Mouse (Mus musculus) lung, embryonic 15.5 days (tissue): Measurements from ENCODE around the gene Treml2. TPM values are rescaled to one million over a fixed set of nuclear protein-coding genes. Genes with fewer than 3 reads are reported as not detected.
A peak's percentile ranks its signal among the peaks of the same experiment; 100 is the strongest.

Source experiments
- ATAC-seq: fragments of 200-750 bp; cut with Nextera tagmentation; 2 replicates; pipeline ENCODE4 v1.8.0; 2017; ENCODE audit warnings: moderate number of reproducible peaks, borderline replicate concordance; ENCODE audit not compliant: low FRiP score, low TSS enrichment; ENCODE audit errors: extremely low read depth
- H3K27ac ChIP-seq: fragments of 300-500 bp; sonication (generic); 2 replicates; pipeline ENCODE4 v1.5.1; 2015; ENCODE audit warnings: moderate library complexity, mild to moderate bottlenecking, inconsistent platforms
- H3K27me3 ChIP-seq: fragments of 300-500 bp; sonication (generic); 2 replicates; pipeline ENCODE4 v1.6.1; 2015; ENCODE audit warnings: inconsistent platforms
- H3K36me3 ChIP-seq: fragments of 300-500 bp; sonication (generic); 2 replicates; pipeline ENCODE4 v1.6.1; 2015; ENCODE audit warnings: inconsistent platforms
- H3K4me1 ChIP-seq: fragments of 300-500 bp; sonication (generic); 2 replicates; pipeline ENCODE4 v1.6.1; 2015; ENCODE audit warnings: inconsistent platforms
- H3K4me2 ChIP-seq: fragments of 300-500 bp; sonication (generic); 2 replicates; pipeline ENCODE4 v1.6.1; 2015; ENCODE audit warnings: inconsistent platforms, mild to moderate bottlenecking, moderate library complexity
- H3K4me3 ChIP-seq: fragments of 300-500 bp; sonication (generic); 2 replicates; pipeline ENCODE4 v1.5.1; 2015; ENCODE audit warnings: mild to moderate bottlenecking, inconsistent platforms
- H3K9ac ChIP-seq: fragments of 300-500 bp; sonication (generic); 2 replicates; pipeline ENCODE4 v1.6.1; 2015; ENCODE audit warnings: inconsistent platforms
- H3K9me3 ChIP-seq: fragments of 300-500 bp; sonication (generic); 2 replicates; pipeline ENCODE4 v1.6.1; 2016; ENCODE audit warnings: inconsistent platforms
- WGBS: fragments of 180-500 bp; shearing (Covaris S2); methylation state at CpG from one replicate; pipeline ENCODE4 v1.1.7; 2015; 5-methylcytosine and 5-hydroxymethylcytosine counted together
- polyA plus RNA-seq: library from polyadenylated mRNA; unstranded; fragments of >200 nt; fragmentation: Nextera tagmentation; extraction: Ambion mirVana; gene quantifications from 2 replicates; pipeline ENCODE4 v1.2.1, GENCODE M21; 2015

Gene Treml2
- polyA plus RNA-seq, 1 experiment from 2014 or later, result 0.62 TPM

- no peak overlapping the region for H3K4me3 ChIP-seq
- no peak overlapping the region for H3K9ac ChIP-seq
- no peaks in the 10 kb centered on the region for H3K4me1 ChIP-seq
- no peaks in the 10 kb centered on the region for H3K27me3 ChIP-seq
- H3K36me3 ChIP-seq, result no peaks in the 10 kb centered on the region
- no peak overlapping the region for H3K4me2 ChIP-seq
- 42% methylated on average over 5 of the region's 5 CpGs for WGBS
- no peak for ATAC-seq
- H3K9me3 ChIP-seq, result no peaks in the 10 kb centered on the region
- no peak overlapping the region for H3K27ac ChIP-seq
These were observed 27.1 kb upstream of the Treml2 start for GRCm38 (mm10) chr17:48272158-48272557.

DNA sequence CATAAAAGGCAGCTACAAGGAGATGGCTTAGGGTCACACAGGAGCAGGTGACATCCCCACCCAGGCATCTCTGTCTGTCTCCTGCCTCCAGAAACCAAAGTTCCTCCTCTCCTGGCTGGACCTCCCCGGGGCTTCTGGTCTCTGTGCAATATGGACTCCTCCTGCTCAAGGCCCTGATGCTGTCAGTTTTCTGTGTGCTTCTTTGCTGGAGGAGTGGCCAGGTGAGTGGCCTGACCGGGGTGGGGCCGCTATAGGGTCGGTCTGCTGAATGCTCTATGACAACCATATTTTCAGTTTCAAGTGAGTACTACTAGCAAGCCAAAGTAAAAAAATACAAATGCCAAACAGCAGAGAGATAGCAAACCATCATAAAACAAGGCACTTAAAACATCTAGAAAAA, 26.7 kb upstream of the Treml2 start:
- WGBS, result 84% methylated on average over 4 of the region's 4 CpGs
- no peaks in the 10 kb centered on the region for H3K4me1 ChIP-seq
- H3K27me3 ChIP-seq, result no peaks in the 10 kb centered on the region
- H3K4me3 ChIP-seq, result no peak overlapping the region
- no peak overlapping the region for H3K27ac ChIP-seq
- H3K36me3 ChIP-seq, result no peaks in the 10 kb centered on the region
- H3K9ac ChIP-seq, result no peak overlapping the region
- no peak for ATAC-seq
- H3K4me2 ChIP-seq, result no peak overlapping the region
- H3K9me3 ChIP-seq, result no peaks in the 10 kb centered on the region

- no peaks in the 10 kb centered on the region for H3K4me1 ChIP-seq
- H3K4me3 ChIP-seq, result no peak overlapping the region
- H3K27me3 ChIP-seq, result no peaks in the 10 kb centered on the region
- H3K36me3 ChIP-seq, result no peaks in the 10 kb centered on the region
- ATAC-seq, result no peak
- H3K27ac ChIP-seq, result no peak overlapping the region
- no peak overlapping the region for H3K9ac ChIP-seq
- H3K4me2 ChIP-seq, result no peak overlapping the region
- 69% methylated on average over 4 of the region's 4 CpGs for WGBS
- H3K9me3 ChIP-seq, result no peaks in the 10 kb centered on the region
These were observed 25.2 kb upstream of the Treml2 start for GRCm38 (mm10) chr17:48274098-48274497.

- no peak overlapping the region for H3K4me2 ChIP-seq
- H3K9me3 ChIP-seq, result no peaks in the 10 kb centered on the region
- 36% methylated on average over 6 of the region's 6 CpGs for WGBS
- no peaks in the 10 kb centered on the region for H3K27me3 ChIP-seq
- no peaks in the 10 kb centered on the region for H3K4me1 ChIP-seq
- no peaks in the 10 kb centered on the region for H3K36me3 ChIP-seq
- H3K27ac ChIP-seq, result no peak overlapping the region
- H3K9ac ChIP-seq, result no peak overlapping the region
- H3K4me3 ChIP-seq, result no peak overlapping the region
- 0 out of 2 replicates have a peak, but pooled peaks have one; percentile 31 for ATAC-seq
These were observed 24.4 kb upstream of the Treml2 start for GRCm38 (mm10) chr17:48274885-48275284.

- Histone ChIP-seq H3K4me3 (no peak overlapping the region), H3K9ac (no peak overlapping the region), H3K36me3 (no peaks in the 10 kb centered on the region), H3K4me2 (no peak overlapping the region), H3K9me3 (no peaks in the 10 kb centered on the region), H3K27me3 (no peaks in the 10 kb centered on the region), H3K27ac (no peak overlapping the region), H3K4me1 (no peaks in the 10 kb centered on the region)
- WGBS, result 54% methylated on average over 7 of the region's 7 CpGs
- no peak for ATAC-seq
These were observed 23.6 kb upstream of the Treml2 start for GRCm38 (mm10) chr17:48275736-48276135.

DNA sequence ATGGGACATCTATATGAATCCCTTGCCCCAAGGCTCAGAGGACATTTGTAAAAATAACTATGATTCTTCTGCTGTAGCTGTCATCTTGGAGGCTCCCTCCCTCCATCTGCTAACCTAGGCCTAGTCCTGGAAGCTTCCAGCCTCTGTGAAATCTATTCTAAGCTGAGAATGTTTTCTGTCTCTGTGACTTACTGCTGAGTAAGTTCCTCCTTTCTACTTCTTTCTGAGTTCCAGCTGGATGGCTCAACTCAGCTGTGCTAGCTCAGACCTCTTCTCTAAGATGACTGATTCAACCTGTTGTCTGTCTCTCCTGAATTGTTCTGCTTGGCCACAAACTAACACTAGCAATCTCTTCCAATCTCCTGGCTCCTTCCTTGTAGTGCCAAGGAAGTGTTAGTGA, 20.9 kb upstream of the Treml2 start:
- H3K9me3 ChIP-seq, result no peaks in the 10 kb centered on the region
- H3K4me2 ChIP-seq, result no peak overlapping the region
- ATAC-seq, result no peak

GRCm38 (mm10) chr17:48279002-48279401, 20.3 kb upstream of the Treml2 start:
- Histone ChIP-seq H3K27ac (no peak overlapping the region), H3K4me2 (no peak overlapping the region), H3K36me3 (no peaks in the 10 kb centered on the region), H3K4me3 (no peak overlapping the region), H3K9me3 (no peaks in the 10 kb centered on the region), H3K9ac (no peak overlapping the region), H3K27me3 (no peaks in the 10 kb centered on the region), H3K4me1 (no peaks in the 10 kb centered on the region)
- WGBS, result 69% methylated on average over 4 of the region's 4 CpGs
- no peak for ATAC-seq

More for the DNA sequence above, 20.9 kb upstream of the Treml2 start:
- no peaks in the 10 kb centered on the region for H3K27me3 ChIP-seq
- no peaks in the 10 kb centered on the region for H3K4me1 ChIP-seq
- no peak overlapping the region for H3K27ac ChIP-seq
- H3K9ac ChIP-seq, result no peak overlapping the region
- H3K36me3 ChIP-seq, result no peaks in the 10 kb centered on the region
- no peak overlapping the region for H3K4me3 ChIP-seq

DNA sequence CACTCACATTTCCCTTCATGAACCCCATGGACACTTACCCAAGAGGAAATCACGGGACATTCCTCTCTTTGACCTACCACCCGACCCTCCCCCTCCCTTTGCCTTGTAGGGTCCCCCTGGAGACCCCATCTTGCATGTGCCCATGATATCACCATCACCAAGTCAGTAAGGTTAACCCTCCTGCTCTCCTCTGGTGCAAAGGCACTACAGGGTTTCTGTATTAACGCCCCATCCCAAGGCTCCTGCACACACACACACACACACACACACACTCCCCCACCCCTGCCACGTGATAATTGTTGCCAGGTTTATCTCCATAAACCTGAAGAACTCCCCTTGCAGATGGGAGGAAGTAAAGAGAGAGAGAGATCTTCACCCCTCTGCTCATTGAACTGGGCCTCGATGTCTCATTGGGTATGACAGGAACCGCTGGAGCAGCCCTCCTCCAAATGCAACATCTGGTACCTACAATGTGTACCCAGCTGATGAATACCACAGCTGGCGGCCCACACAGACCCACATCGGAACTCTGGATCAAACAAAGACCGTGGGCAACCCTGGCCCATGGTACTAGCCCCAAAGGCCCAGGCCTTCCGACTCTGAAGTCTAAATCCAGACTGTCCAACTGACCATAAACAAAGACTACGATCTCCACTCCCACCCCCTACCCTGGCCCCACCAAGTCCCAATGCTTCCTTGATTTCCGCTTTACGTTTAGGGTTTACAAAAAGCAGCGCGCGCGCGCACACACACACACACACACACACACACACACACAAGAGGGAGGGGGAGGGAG, 18.2 kb upstream of the Treml2 start:
- Histone ChIP-seq H3K27ac (no peak overlapping the region), H3K9me3 (no peaks in the 10 kb centered on the region), H3K27me3 (no peaks in the 10 kb centered on the region), H3K4me3 (peak overlapping the region; percentile 29), H3K9ac (no peak overlapping the region), H3K4me2 (peak overlapping the region; percentile 52), H3K36me3 (no peaks in the 10 kb centered on the region), H3K4me1 (no peaks in the 10 kb centered on the region)
- ATAC-seq, result peak; percentile 67
- 22% methylated on average over 18 of the region's 18 CpGs for WGBS

DNA sequence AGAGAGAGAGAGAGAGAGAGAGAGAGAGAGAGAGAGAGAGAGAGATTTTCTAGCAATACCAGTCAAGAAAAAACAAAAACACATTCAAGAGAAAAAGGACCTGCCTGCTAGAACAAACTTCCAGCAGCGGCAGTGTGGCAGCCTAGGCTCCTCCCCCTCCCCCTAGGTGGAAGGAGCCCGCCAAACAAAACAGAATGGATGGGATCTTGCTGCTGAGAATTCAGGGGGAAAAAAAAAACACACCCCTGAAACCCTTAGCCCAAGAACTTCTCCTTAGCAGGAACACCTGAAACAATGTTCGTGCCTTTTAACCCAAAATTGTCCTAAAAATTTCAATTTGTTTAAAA, 17.6 kb upstream of the Treml2 start:
- no peaks in the 10 kb centered on the region for H3K4me1 ChIP-seq
- H3K27me3 ChIP-seq, result no peaks in the 10 kb centered on the region
- peak overlapping the region; percentile 29 for H3K4me3 ChIP-seq
- no peaks in the 10 kb centered on the region for H3K36me3 ChIP-seq
- no peak for ATAC-seq
- H3K9ac ChIP-seq, result no peak overlapping the region
- WGBS, result 1% methylated on average over 3 of the region's 3 CpGs
- peak overlapping the region; percentile 52 for H3K4me2 ChIP-seq
- no peak overlapping the region for H3K27ac ChIP-seq
- no peaks in the 10 kb centered on the region for H3K9me3 ChIP-seq

GRCm38 (mm10) chr17:48286765-48287164, 12.5 kb upstream of the Treml2 start:
- Histone ChIP-seq H3K4me1 (no peaks in the 10 kb centered on the region), H3K36me3 (no peaks in the 10 kb centered on the region), H3K4me2 (no peak overlapping the region), H3K4me3 (no peak overlapping the region), H3K27me3 (no peaks in the 10 kb centered on the region), H3K27ac (no peak overlapping the region), H3K9ac (no peak overlapping the region), H3K9me3 (no peaks in the 10 kb centered on the region)
- WGBS, result 50% methylated on average over 1 of the region's 1 CpGs
- ATAC-seq, result no peak

DNA sequence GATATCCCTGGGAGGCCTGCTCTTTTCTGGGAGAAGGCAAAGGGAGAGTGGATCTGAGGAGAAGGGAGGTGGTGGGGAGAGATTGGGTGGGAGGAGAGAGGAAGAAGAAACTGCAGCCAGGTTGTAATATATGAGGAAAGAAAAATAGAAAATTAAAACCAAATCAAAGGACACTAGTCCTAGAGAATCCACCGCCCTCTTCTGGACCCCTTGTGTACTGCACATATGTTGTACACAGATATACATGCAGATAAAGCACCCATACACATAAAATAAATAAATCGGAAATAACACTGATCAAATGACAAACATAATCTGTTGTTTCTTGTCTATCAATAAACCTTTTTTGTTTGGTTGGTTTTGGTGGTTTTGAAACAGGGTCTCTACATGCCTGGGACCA, 12.0 kb upstream of the Treml2 start:
- WGBS, result 55% methylated on average over 2 of the region's 2 CpGs
- no peaks in the 10 kb centered on the region for H3K9me3 ChIP-seq
- no peaks in the 10 kb centered on the region for H3K4me1 ChIP-seq
- H3K4me2 ChIP-seq, result no peak overlapping the region
- no peak for ATAC-seq
- H3K9ac ChIP-seq, result no peak overlapping the region
- H3K27ac ChIP-seq, result no peak overlapping the region
- no peaks in the 10 kb centered on the region for H3K27me3 ChIP-seq
- no peaks in the 10 kb centered on the region for H3K36me3 ChIP-seq
- H3K4me3 ChIP-seq, result no peak overlapping the region

GRCm38 (mm10) chr17:48293500-48294194, 5.7 kb upstream of the Treml2 start:
- Histone ChIP-seq H3K4me3 (no peak overlapping the region), H3K4me2 (no peak overlapping the region), H3K4me1 (no peaks in the 10 kb centered on the region), H3K9me3 (no peaks in the 10 kb centered on the region), H3K9ac (no peak overlapping the region), H3K27me3 (no peaks in the 10 kb centered on the region), H3K36me3 (no peaks in the 10 kb centered on the region), H3K27ac (no peak overlapping the region)
- no peak for ATAC-seq
- WGBS, result 76% methylated on average over 5 of the region's 5 CpGs
